Mouse (Mus musculus) embryonic facial prominence, embryonic 12.5 days (tissue): ENCODE measurements around the gene Susd1. TPM values are rescaled to one million over a fixed set of nuclear protein-coding genes. Genes with fewer than 3 reads are reported as not detected.

Experiments
- ATAC-seq: fragments of 200-750 bp; cut with Nextera tagmentation; 2 replicates; pipeline ENCODE4 v1.8.0; 2017; ENCODE audit not compliant: insufficient number of reproducible peaks, insufficient read depth, low FRiP score, low TSS enrichment
- H3K27ac ChIP-seq: fragments of 300-500 bp; sonication (generic); 2 replicates; pipeline ENCODE4 v1.5.1; 2016; ENCODE audit warnings: mild to moderate bottlenecking
- H3K27me3 ChIP-seq: fragments of 300-500 bp; sonication (generic); 2 replicates; pipeline ENCODE4 v1.6.1; 2016; ENCODE audit warnings: mild to moderate bottlenecking, moderate library complexity
- H3K36me3 ChIP-seq: fragments of 300-500 bp; sonication (generic); 2 replicates; pipeline ENCODE4 v1.6.1; 2016; ENCODE audit warnings: mild to moderate bottlenecking
- H3K4me1 ChIP-seq: fragments of 300-500 bp; sonication (generic); 2 replicates; pipeline ENCODE4 v1.6.1; 2016
- H3K4me2 ChIP-seq: fragments of 300-500 bp; sonication (generic); replicated peaks from 2 replicates; pipeline ENCODE4 v1.6.1; 2016; ENCODE audit warnings: mild to moderate bottlenecking, moderate library complexity
- H3K4me3 ChIP-seq: fragments of 300-500 bp; sonication (generic); 2 replicates; pipeline ENCODE4 v1.5.1; 2016; ENCODE audit warnings: mild to moderate bottlenecking
- H3K9ac ChIP-seq: fragments of 300-500 bp; sonication (generic); 2 replicates; pipeline ENCODE4 v1.6.1; 2016; ENCODE audit warnings: mild to moderate bottlenecking, moderate library complexity
- H3K9me3 ChIP-seq: fragments of 300-500 bp; sonication (generic); 2 replicates; pipeline ENCODE4 v1.6.1; 2016; ENCODE audit warnings: mild to moderate bottlenecking, moderate library complexity
- WGBS: fragments of 180-500 bp; shearing (Covaris S2); methylation state at CpG from one replicate; pipeline ENCODE4 v1.1.7; 2016; 5-methylcytosine and 5-hydroxymethylcytosine counted together
- polyA plus RNA-seq: library from polyadenylated mRNA; unstranded; fragments of >200 nt; fragmentation: Nextera tagmentation; extraction: Ambion mirVana; gene quantifications from 2 replicates; pipeline ENCODE4 v1.2.1, GENCODE M21; 2016

Susd1 gene
- polyA plus RNA-seq = 1.9 and 2.1 TPM in 2 replicates

DNA sequence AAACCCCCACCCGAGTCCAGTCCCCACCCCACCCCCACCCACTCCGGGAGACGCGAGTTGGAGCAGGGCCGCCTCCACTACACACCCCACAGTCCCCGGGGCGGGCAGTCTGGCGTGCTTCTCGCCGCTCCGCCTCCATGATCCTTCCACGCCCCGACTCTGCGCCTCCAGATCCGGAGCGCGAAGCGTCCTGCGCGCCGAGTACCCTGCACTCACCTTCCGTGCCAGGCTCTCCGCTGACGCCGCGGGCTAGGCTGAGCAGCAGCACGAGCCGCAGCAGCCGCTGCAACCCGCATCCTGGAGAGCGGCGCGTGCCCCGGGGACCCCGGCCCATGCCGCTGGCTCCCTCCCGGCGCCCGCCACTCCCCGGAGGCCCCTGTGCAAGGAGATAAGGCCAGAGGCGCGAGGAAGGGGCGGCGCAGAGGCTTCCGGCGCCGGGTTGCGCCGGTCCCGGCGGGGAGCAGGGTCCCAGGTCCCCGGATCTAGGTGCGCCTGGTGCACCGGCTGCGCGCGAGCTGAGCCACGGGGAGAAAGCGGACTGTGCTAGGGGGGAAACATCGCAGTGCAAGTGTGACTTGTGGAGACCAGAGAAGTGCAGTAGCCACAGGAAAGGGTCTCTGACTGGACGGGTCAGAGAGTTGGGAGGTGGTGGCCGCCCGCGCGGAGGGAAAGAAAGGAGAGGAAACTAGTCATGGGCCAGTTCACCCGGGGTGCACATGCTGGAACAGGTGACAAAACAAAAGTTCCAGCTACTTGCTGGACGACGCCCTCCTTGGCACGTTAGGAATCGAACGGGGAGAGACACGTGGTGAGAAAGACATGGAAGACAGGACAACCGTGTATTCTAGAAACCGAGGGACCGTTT lies at the start of gene Susd1:
TSS of gene Susd1 (minus strand) at position 644 of the 865 bp plus-strand sequence.
- no peaks in the 10 kb centered on the region for H3K9me3 ChIP-seq
- WGBS = under 1% methylated on average over 75 of the region's 75 CpGs
- ATAC-seq = peak; percentile 70
- H3K27ac ChIP-seq = no peak within 1 kb of the TSS
- peak within 1 kb of the TSS; percentile 73 for H3K9ac ChIP-seq
- peak within 1 kb of the TSS; percentile 100 for H3K4me2 ChIP-seq
- no peaks in the 10 kb centered on the region for H3K36me3 ChIP-seq
- 0 out of 2 replicates have a peak, but pooled peaks cover 5% of the 10 kb centered on the region for H3K4me1 ChIP-seq
- peak within 1 kb of the TSS; percentile 65 for H3K4me3 ChIP-seq
- peaks cover 14% of the 10 kb centered on the region; the same call in 1 of the 2 replicates for H3K27me3 ChIP-seq

- H3K9ac ChIP-seq = no peak overlapping the region
- H3K27me3 ChIP-seq = no peaks in the 10 kb centered on the region
- H3K27ac ChIP-seq = no peak overlapping the region
- no peaks in the 10 kb centered on the region for H3K36me3 ChIP-seq
- H3K9me3 ChIP-seq = no peaks in the 10 kb centered on the region
- H3K4me1 ChIP-seq = no peaks in the 10 kb centered on the region
- no peak overlapping the region for H3K4me2 ChIP-seq
- no peak overlapping the region for H3K4me3 ChIP-seq
- no peak for ATAC-seq
Observed at GRCm38 (mm10) chr4:59471306-59471705, 32.9 kb upstream of the Susd1 start.

DNA sequence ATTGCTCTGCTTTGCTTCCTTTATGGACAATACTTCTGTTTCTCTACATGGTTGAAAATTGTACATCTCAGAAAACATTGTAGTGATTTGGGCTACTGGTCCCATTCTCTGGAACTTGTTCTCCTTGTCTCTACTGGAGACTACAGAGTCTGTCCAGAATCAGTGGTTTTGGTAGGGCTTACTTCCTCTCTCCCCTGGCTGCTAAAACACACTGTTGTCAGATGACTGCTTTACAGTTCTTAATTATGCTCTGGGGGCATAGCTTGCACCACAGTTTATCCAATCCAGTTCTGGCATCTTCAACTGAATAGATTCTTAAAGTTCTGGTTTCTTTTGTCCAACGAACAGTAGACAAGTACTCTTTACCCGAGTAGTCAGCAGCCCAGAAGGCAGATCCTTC lies 27.0 kb upstream of the Susd1 start:
- 79% methylated on average over 2 of the region's 2 CpGs for WGBS
- no peak overlapping the region for H3K27ac ChIP-seq

DNA sequence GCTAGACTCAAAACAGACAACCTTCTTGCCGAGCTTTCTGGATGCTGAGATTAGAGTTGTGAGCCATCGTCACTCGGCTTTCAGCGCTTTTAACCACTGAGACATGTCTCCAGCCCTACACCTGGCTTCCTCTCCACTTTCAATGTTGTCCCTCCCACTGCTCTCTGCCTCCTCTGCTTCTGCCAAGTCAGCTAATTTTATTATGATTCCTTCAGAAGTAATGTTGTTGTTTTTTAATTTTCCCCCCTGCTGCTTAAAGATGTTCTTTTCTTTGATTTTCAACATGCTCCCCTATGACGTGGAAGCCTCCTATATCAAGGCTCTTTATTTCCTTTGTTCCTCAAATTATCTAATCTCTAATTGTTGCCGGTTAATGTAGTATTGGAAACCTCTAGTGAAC lies 26.2 kb upstream of the Susd1 start:
- no peaks in the 10 kb centered on the region for H3K9me3 ChIP-seq
- H3K27ac ChIP-seq = no peak overlapping the region
- ATAC-seq = no peak
- H3K4me3 ChIP-seq = no peak overlapping the region
- 86% methylated on average over 6 of the region's 6 CpGs for WGBS
- no peak overlapping the region for H3K4me2 ChIP-seq
- no peak overlapping the region for H3K9ac ChIP-seq
- H3K36me3 ChIP-seq = no peaks in the 10 kb centered on the region
- no peaks in the 10 kb centered on the region for H3K4me1 ChIP-seq
- no peaks in the 10 kb centered on the region for H3K27me3 ChIP-seq

More for the DNA sequence above, 27.0 kb upstream of the Susd1 start:
- ATAC-seq = no peak
- H3K4me2 ChIP-seq = no peak overlapping the region
- H3K9ac ChIP-seq = no peak overlapping the region
- H3K4me1 ChIP-seq = no peaks in the 10 kb centered on the region
- H3K27me3 ChIP-seq = no peaks in the 10 kb centered on the region
- no peak overlapping the region for H3K4me3 ChIP-seq
- H3K9me3 ChIP-seq = no peaks in the 10 kb centered on the region
- no peaks in the 10 kb centered on the region for H3K36me3 ChIP-seq

GRCm38 (mm10) chr4:59462494-59462893 lies 24.1 kb upstream of the Susd1 start:
- Histone ChIP-seq H3K27me3 (no peaks in the 10 kb centered on the region), H3K9ac (no peak overlapping the region), H3K4me3 (no peak overlapping the region), H3K4me2 (no peak overlapping the region), H3K9me3 (no peaks in the 10 kb centered on the region), H3K4me1 (no peaks in the 10 kb centered on the region), H3K27ac (no peak overlapping the region), H3K36me3 (no peaks in the 10 kb centered on the region)
- no peak for ATAC-seq
- 78% methylated on average over 6 of the region's 6 CpGs for WGBS

GRCm38 (mm10) chr4:59461116-59461727 lies 22.8 kb upstream of the Susd1 start:
- Histone ChIP-seq H3K27me3 (no peaks in the 10 kb centered on the region), H3K4me2 (no peak overlapping the region), H3K4me1 (no peaks in the 10 kb centered on the region), H3K4me3 (no peak overlapping the region), H3K9ac (no peak overlapping the region), H3K27ac (no peak overlapping the region), H3K9me3 (no peaks in the 10 kb centered on the region), H3K36me3 (no peaks in the 10 kb centered on the region)
- 75% methylated on average over 11 of the region's 11 CpGs for WGBS
- no peak for ATAC-seq

DNA sequence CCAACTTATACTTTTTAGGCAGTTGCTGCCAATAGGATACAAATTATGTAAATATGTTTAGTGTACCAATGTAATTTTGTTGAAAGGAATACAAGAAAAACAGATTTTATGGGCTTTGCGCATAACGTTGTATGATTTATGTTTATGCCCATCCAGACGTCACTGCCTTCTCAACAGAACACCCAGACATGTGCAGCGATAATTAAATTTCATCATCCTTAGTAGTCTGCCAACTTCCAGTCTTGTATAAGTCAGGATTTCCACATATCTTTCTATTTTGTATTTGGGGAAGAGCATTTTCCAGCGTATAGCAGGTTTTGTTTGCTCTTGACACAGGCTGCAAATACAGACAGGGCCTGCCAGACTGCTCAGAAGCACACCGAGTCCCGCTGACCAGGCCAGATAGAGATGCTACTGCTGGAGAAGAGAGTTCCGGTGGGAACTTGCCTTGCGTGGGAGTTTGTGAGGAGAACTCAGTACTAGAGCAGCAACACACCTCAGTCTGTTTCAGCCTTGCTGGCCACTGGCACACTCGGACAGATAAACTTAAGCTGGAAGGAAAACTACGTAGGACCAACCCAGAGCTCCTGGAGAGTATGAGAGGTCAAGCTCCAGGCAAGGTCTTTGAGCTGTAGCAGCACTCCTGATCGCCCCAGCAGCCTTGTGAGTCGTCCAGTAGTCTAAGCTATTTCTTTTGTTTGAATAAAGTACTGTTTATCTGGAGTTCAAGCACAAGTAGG lies 21.0 kb upstream of the Susd1 start:
- WGBS = 84% methylated on average over 13 of the region's 13 CpGs
- Histone ChIP-seq H3K27ac (no peak overlapping the region), H3K9me3 (no peaks in the 10 kb centered on the region), H3K36me3 (no peaks in the 10 kb centered on the region), H3K4me1 (no peaks in the 10 kb centered on the region), H3K9ac (no peak overlapping the region), H3K27me3 (no peaks in the 10 kb centered on the region), H3K4me3 (no peak overlapping the region), H3K4me2 (no peak overlapping the region)
- ATAC-seq = no peak

GRCm38 (mm10) chr4:59457941-59458340 lies 19.5 kb upstream of the Susd1 start:
- no peak overlapping the region for H3K27ac ChIP-seq
- ATAC-seq = no peak
- H3K9me3 ChIP-seq = no peaks in the 10 kb centered on the region
- H3K4me2 ChIP-seq = 0 out of 2 replicates have a peak overlapping the region, but pooled peaks have one; percentile 5
- no peaks in the 10 kb centered on the region for H3K36me3 ChIP-seq
- no peaks in the 10 kb centered on the region for H3K27me3 ChIP-seq
- H3K4me3 ChIP-seq = no peak overlapping the region
- 44% methylated on average over 9 of the region's 9 CpGs for WGBS
- no peaks in the 10 kb centered on the region for H3K4me1 ChIP-seq
- H3K9ac ChIP-seq = no peak overlapping the region

DNA sequence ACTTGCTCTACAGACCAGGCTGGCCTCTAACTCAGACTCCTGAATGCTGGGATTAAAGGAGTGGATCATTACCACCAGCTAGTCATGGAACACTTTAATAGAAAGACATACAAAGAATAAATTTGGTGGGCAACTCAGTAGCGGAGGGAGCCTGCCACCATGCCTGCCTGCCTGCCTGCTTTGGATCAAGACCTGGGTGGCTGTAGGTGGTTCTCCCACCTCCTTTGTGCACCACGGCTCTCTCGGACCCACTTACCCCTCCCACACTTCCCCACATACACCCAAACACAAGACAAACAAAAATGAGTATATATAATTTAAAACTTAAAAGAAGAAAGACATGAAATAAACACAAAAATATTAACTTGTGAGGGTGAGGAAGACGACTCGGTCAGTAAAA lies 18.7 kb upstream of the Susd1 start:
- Histone ChIP-seq H3K36me3 (no peaks in the 10 kb centered on the region), H3K27me3 (no peaks in the 10 kb centered on the region), H3K27ac (no peak overlapping the region), H3K9ac (no peak overlapping the region), H3K4me1 (no peaks in the 10 kb centered on the region), H3K4me3 (no peak overlapping the region), H3K9me3 (no peaks in the 10 kb centered on the region), H3K4me2 (no peak overlapping the region)
- no peak for ATAC-seq
- WGBS = 94% methylated on average over 5 of the region's 5 CpGs

DNA sequence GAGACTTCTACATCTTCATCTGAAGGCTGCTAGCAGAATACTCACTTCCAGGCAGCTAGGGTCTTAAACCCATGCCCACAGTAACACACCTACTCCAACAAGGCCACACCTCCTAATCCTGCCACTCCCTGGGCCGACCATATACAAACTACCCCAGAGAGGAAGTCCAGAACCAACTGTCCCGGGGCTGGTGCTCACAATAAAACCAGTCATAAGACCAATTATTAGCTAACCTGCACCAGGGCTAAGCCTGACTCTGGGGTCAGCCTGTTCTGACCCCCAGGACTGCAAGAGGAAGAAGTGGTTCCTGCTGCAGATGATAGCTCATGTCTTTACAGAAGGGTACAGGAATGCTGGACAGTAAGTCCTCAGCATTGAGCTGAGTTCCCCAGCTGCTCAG lies 17.0 kb upstream of the Susd1 start:
- WGBS = 15% methylated on average over 2 of the region's 2 CpGs
- H3K4me1 ChIP-seq = no peaks in the 10 kb centered on the region
- H3K27me3 ChIP-seq = no peaks in the 10 kb centered on the region
- H3K9me3 ChIP-seq = no peaks in the 10 kb centered on the region
- ATAC-seq = no peak
- no peak overlapping the region for H3K9ac ChIP-seq
- no peaks in the 10 kb centered on the region for H3K36me3 ChIP-seq
- no peak overlapping the region for H3K4me3 ChIP-seq
- H3K4me2 ChIP-seq = no peak overlapping the region
- H3K27ac ChIP-seq = no peak overlapping the region

- Histone ChIP-seq H3K4me3 (no peak overlapping the region), H3K27ac (no peak overlapping the region), H3K27me3 (no peaks in the 10 kb centered on the region), H3K4me2 (no peak overlapping the region), H3K36me3 (no peaks in the 10 kb centered on the region), H3K9me3 (no peaks in the 10 kb centered on the region), H3K9ac (no peak overlapping the region), H3K4me1 (no peaks in the 10 kb centered on the region)
- WGBS = 59% methylated on average over 3 of the region's 3 CpGs
- no peak for ATAC-seq
Observed at GRCm38 (mm10) chr4:59454046-59454445, 15.6 kb upstream of the Susd1 start.
